Mouse (Mus musculus) midbrain, embryonic 16.5 days (tissue): ENCODE data around the gene Dnah12. TPM values are rescaled to one million over a fixed set of nuclear protein-coding genes. Genes with fewer than 3 reads are reported as not detected.

Source experiments
- ATAC-seq: fragments of 200-750 bp; cut with Nextera tagmentation; 2 replicates; pipeline ENCODE4 v1.8.0; 2017; ENCODE audit warnings: moderate TSS enrichment
- H3K27ac ChIP-seq: fragments of 300-500 bp; sonication (generic); 2 replicates; pipeline ENCODE4 v1.5.1; 2014; ENCODE audit warnings: mild to moderate bottlenecking, low read length, mixed read lengths
- H3K27me3 ChIP-seq: fragments of 300-500 bp; sonication (generic); 2 replicates; pipeline ENCODE4 v1.6.1; 2014; ENCODE audit warnings: low read depth, low read length, mixed read lengths; ENCODE audit not compliant: control insufficient read depth, insufficient read depth
- H3K36me3 ChIP-seq: fragments of 300-500 bp; sonication (generic); 2 replicates; pipeline ENCODE4 v1.6.1; 2014; ENCODE audit warnings: mild to moderate bottlenecking, low read length, moderate library complexity, mixed read lengths; ENCODE audit not compliant: control insufficient read depth, insufficient read depth
- H3K4me1 ChIP-seq: fragments of 300-500 bp; sonication (generic); 2 replicates; pipeline ENCODE4 v1.6.1; 2014; ENCODE audit warnings: mild to moderate bottlenecking, low read length, mixed read lengths; ENCODE audit not compliant: control insufficient read depth, insufficient read depth
- H3K4me2 ChIP-seq: fragments of 300-500 bp; sonication (generic); 2 replicates; pipeline ENCODE4 v1.6.1; 2014; ENCODE audit warnings: mild to moderate bottlenecking, low read length, mixed read lengths
- H3K4me3 ChIP-seq: fragments of 300-500 bp; sonication (generic); 2 replicates; pipeline ENCODE4 v1.5.1; 2014; ENCODE audit warnings: low read depth, mild to moderate bottlenecking, low read length, moderate library complexity, mixed read lengths
- H3K9ac ChIP-seq: fragments of 300-500 bp; sonication (generic); 2 replicates; pipeline ENCODE4 v1.6.1; 2014; ENCODE audit warnings: low read depth, low read length, mixed read lengths
- H3K9me3 ChIP-seq: fragments of 300-500 bp; sonication (generic); replicated peaks from 2 replicates; pipeline ENCODE4 v1.6.1; 2014; ENCODE audit warnings: mild to moderate bottlenecking, low read length, mixed read lengths; ENCODE audit not compliant: control insufficient read depth, poor library complexity, severe bottlenecking
- WGBS: fragments of 180-500 bp; shearing (Covaris S2); extraction: QIAGEN DNeasy Blood & Tissue Kit; methylation state at CpG from one replicate; pipeline ENCODE4 v1.1.7; 2014; 5-methylcytosine and 5-hydroxymethylcytosine counted together
- polyA plus RNA-seq: library from polyadenylated mRNA; unstranded; fragments of >200 nt; fragmentation: Nextera tagmentation; extraction: Ambion mirVana; gene quantifications from 2 replicates; pipeline ENCODE4 v1.2.1, GENCODE M21; 2015

The Dnah12 gene
- polyA plus RNA-seq, 1 experiment from 2014 or later, result 0.19 TPM

DNA sequence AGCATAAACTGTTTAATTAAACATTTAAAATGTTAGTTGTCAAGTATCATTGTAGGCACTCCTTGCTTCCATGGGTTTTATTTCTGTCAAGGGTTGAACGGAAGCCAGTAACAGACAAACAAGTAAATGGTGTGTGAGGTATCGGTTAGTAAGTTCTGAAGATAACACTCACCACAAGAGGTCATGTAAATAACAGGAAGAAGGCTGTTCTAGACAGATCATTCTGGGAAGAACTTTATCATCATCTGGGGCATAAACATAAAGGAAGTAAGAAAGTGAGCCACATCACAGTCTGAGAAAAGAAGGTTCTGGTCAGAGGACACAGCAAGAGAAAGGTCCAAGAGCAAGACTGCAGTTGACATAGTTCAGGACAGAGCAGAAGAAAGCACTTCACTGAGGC is 132.9 kb downstream of the Dnah12 start:
- H3K4me1 ChIP-seq, result no peaks in the 10 kb centered on the region
- H3K9ac ChIP-seq, result no peak overlapping the region
- H3K27ac ChIP-seq, result no peak overlapping the region
- no peaks in the 10 kb centered on the region for H3K36me3 ChIP-seq
- H3K9me3 ChIP-seq, result no peaks in the 10 kb centered on the region
- ATAC-seq, result no peak
- H3K4me2 ChIP-seq, result no peak overlapping the region
- WGBS, result 97% methylated on average over 2 of the region's 2 CpGs
- no peak overlapping the region for H3K4me3 ChIP-seq
- H3K27me3 ChIP-seq, result no peaks in the 10 kb centered on the region

- no peaks in the 10 kb centered on the region for H3K27me3 ChIP-seq
- H3K4me2 ChIP-seq, result no peak overlapping the region
- 86% methylated on average over 8 of the region's 8 CpGs for WGBS
Measured at GRCm38 (mm10) chr14:26853053-26853452, 160.0 kb downstream of the Dnah12 start.

GRCm38 (mm10) chr14:26854066-26854465 is 161.0 kb downstream of the Dnah12 start:
- Histone ChIP-seq H3K27me3 (no peaks in the 10 kb centered on the region), H3K4me3 (no peak overlapping the region), H3K27ac (no peak overlapping the region), H3K9me3 (no peaks in the 10 kb centered on the region), H3K9ac (no peak overlapping the region), H3K36me3 (no peaks in the 10 kb centered on the region), H3K4me2 (no peak overlapping the region), H3K4me1 (no peaks in the 10 kb centered on the region)
- ATAC-seq, result no peak
- WGBS, result 88% methylated on average over 2 of the region's 2 CpGs

More at GRCm38 (mm10) chr14:26853053-26853452, 160.0 kb downstream of the Dnah12 start:
- Histone ChIP-seq H3K27ac (no peak overlapping the region), H3K9me3 (no peaks in the 10 kb centered on the region), H3K4me3 (no peak overlapping the region), H3K36me3 (no peaks in the 10 kb centered on the region), H3K9ac (no peak overlapping the region), H3K4me1 (no peaks in the 10 kb centered on the region)
- no peak for ATAC-seq

- H3K36me3 ChIP-seq, result no peaks in the 10 kb centered on the region
- no peak overlapping the region for H3K4me3 ChIP-seq
- H3K9me3 ChIP-seq, result no peaks in the 10 kb centered on the region
- 81% methylated on average over 2 of the region's 2 CpGs for WGBS
- no peak overlapping the region for H3K9ac ChIP-seq
- H3K4me2 ChIP-seq, result no peak overlapping the region
- ATAC-seq, result no peak
- no peak overlapping the region for H3K27ac ChIP-seq
- no peaks in the 10 kb centered on the region for H3K27me3 ChIP-seq
- H3K4me1 ChIP-seq, result no peaks in the 10 kb centered on the region
Measured at GRCm38 (mm10) chr14:26858364-26858763, 165.3 kb downstream of the Dnah12 start.

DNA sequence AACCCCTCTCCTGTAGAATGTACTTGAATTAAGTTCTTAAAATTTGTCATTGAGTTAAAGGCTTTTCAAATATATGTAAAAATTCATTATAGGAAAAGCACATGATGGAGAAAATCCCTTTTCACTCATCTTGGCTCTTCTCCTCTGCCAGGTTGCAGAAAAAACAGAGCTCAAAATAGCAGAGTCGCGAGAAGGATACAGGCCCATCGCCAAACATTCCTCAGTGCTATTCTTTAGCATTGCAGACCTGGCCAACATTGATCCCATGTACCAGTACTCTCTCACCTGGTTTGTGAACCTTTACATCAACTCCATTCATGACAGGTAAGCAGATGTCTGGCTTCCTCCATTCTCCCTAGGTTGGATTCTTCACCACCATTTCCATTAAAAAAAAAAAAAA is 165.9 kb downstream of the Dnah12 start:
- WGBS, result 91% methylated on average over 3 of the region's 3 CpGs
- Histone ChIP-seq H3K4me2 (no peak overlapping the region), H3K4me1 (no peaks in the 10 kb centered on the region), H3K27ac (no peak overlapping the region), H3K4me3 (no peak overlapping the region), H3K9me3 (no peaks in the 10 kb centered on the region), H3K36me3 (no peaks in the 10 kb centered on the region), H3K9ac (no peak overlapping the region), H3K27me3 (no peaks in the 10 kb centered on the region)
- ATAC-seq, result no peak

DNA sequence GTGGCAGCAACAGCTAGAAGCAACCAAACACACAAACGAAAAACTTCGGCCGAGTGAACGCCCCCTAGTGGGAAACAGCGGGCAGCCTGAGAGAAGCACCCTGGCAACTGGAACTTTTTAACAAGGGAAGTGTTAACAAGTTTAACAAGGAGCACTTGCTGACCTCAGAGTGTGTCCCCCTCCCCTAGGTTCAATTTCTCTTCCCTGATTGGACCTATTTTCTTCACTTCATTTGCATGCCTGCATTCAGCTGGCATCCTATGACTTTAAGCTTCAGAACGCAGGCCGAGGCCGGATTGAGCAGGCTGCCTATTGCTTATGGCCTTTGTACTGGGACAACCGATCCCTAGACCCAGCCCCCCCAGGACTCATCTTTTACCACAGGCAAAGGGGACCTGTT is 174.3 kb downstream of the Dnah12 start:
- ATAC-seq, result no peak
- Histone ChIP-seq H3K4me3 (no peak overlapping the region), H3K27ac (no peak overlapping the region), H3K9me3 (no peaks in the 10 kb centered on the region), H3K4me2 (no peak overlapping the region), H3K9ac (no peak overlapping the region), H3K27me3 (no peaks in the 10 kb centered on the region), H3K4me1 (no peaks in the 10 kb centered on the region), H3K36me3 (no peaks in the 10 kb centered on the region)
- WGBS, result 68% methylated on average over 9 of the region's 9 CpGs

DNA sequence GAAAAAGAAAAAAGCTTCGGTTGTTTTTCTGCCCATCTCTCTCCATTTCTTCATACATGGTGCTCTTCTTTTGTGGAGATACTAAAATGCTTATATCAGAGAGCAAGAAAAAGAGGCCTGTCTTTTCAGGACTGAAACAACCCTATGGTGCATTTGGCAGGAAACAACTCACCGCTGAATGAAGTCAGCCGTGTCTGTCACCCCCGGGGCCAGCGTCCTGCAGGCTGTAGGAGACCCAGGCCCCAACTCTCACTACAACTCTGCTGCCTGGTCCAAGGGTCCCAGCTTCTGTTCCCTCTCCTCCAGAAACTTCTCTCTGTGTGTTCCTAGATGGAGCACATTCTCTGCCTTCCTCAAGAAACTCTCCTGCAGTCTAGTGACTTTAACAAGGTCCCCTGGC is 175.2 kb downstream of the Dnah12 start:
- Histone ChIP-seq H3K27ac (no peak overlapping the region), H3K27me3 (no peaks in the 10 kb centered on the region), H3K9me3 (no peaks in the 10 kb centered on the region), H3K9ac (no peak overlapping the region), H3K4me3 (no peak overlapping the region), H3K36me3 (no peaks in the 10 kb centered on the region), H3K4me2 (no peak overlapping the region), H3K4me1 (no peaks in the 10 kb centered on the region)
- WGBS, result 89% methylated on average over 5 of the region's 5 CpGs
- no peak for ATAC-seq

- no peaks in the 10 kb centered on the region for H3K27me3 ChIP-seq
- H3K4me1 ChIP-seq, result no peaks in the 10 kb centered on the region
- 77% methylated on average over 4 of the region's 4 CpGs for WGBS
- no peak overlapping the region for H3K4me2 ChIP-seq
- H3K9me3 ChIP-seq, result no peaks in the 10 kb centered on the region
- no peak overlapping the region for H3K9ac ChIP-seq
- H3K4me3 ChIP-seq, result no peak overlapping the region
- no peak overlapping the region for H3K27ac ChIP-seq
- ATAC-seq, result no peak
- H3K36me3 ChIP-seq, result no peaks in the 10 kb centered on the region
Measured at GRCm38 (mm10) chr14:26878756-26879155, 185.7 kb downstream of the Dnah12 start.

GRCm38 (mm10) chr14:26879976-26880375 is 186.9 kb downstream of the Dnah12 start:
- no peak overlapping the region for H3K27ac ChIP-seq
- no peak for ATAC-seq
- no peaks in the 10 kb centered on the region for H3K9me3 ChIP-seq
- no peak overlapping the region for H3K4me2 ChIP-seq
- H3K4me3 ChIP-seq, result no peak overlapping the region
- H3K27me3 ChIP-seq, result no peaks in the 10 kb centered on the region
- no peak overlapping the region for H3K9ac ChIP-seq
- no peaks in the 10 kb centered on the region for H3K4me1 ChIP-seq
- H3K36me3 ChIP-seq, result no peaks in the 10 kb centered on the region
- 69% methylated on average over 2 of the region's 2 CpGs for WGBS

GRCm38 (mm10) chr14:26881700-26882099 is 188.6 kb downstream of the Dnah12 start:
- 89% methylated on average over 5 of the region's 5 CpGs for WGBS
- Histone ChIP-seq H3K36me3 (no peaks in the 10 kb centered on the region), H3K4me1 (no peaks in the 10 kb centered on the region), H3K9me3 (no peaks in the 10 kb centered on the region), H3K27ac (no peak overlapping the region), H3K4me3 (no peak overlapping the region), H3K4me2 (no peak overlapping the region), H3K27me3 (no peaks in the 10 kb centered on the region), H3K9ac (no peak overlapping the region)
- ATAC-seq, result no peak
